Mouse (Mus musculus) intestine, embryonic 14.5 days (tissue): ENCODE measurements around the gene Nup35. TPM values are rescaled to one million over a fixed set of nuclear protein-coding genes. Genes with fewer than 3 reads are reported as not detected.

ENCODE experiments used
- ATAC-seq: fragments of 200-750 bp; cut with Nextera tagmentation; replicated peaks from 2 replicates; pipeline ENCODE4 v1.8.0; 2017; ENCODE audit warnings: low read depth, moderate number of reproducible peaks, moderate TSS enrichment, moderate library complexity; ENCODE audit not compliant: low FRiP score, low TSS enrichment
- DNase-seq: peaks from one replicate; pipeline ENCODE4 v3.0.0-alpha.2; 2018; ENCODE audit warnings: low spot score
- H3K27ac ChIP-seq: fragments of 300-500 bp; sonication (generic); 2 replicates; pipeline ENCODE4 v1.5.1; 2014; ENCODE audit warnings: low read depth, mild to moderate bottlenecking, control low read depth
- H3K27me3 ChIP-seq: fragments of 300-500 bp; sonication (generic); replicated peaks from 2 replicates; pipeline ENCODE4 v1.6.1; 2014; ENCODE audit warnings: low read length, control low read depth; ENCODE audit not compliant: control insufficient read depth, insufficient read depth
- H3K36me3 ChIP-seq: fragments of 300-500 bp; sonication (generic); 2 replicates; pipeline ENCODE4 v1.6.1; 2014; ENCODE audit warnings: low read length, control low read depth; ENCODE audit not compliant: control insufficient read depth, insufficient read depth
- H3K4me1 ChIP-seq: fragments of 300-500 bp; sonication (generic); replicated peaks from 2 replicates; pipeline ENCODE4 v1.6.1; 2014; ENCODE audit warnings: low read length, control low read depth, mixed read lengths; ENCODE audit not compliant: control insufficient read depth, insufficient read depth
- H3K4me2 ChIP-seq: fragments of 300-500 bp; sonication (generic); 2 replicates; pipeline ENCODE4 v1.6.1; 2014; ENCODE audit warnings: low read length
- H3K4me3 ChIP-seq: fragments of 300-500 bp; sonication (generic); 2 replicates; pipeline ENCODE4 v1.5.1; 2014; ENCODE audit warnings: low read depth, low read length, control low read depth, mixed read lengths
- H3K9ac ChIP-seq: fragments of 300-500 bp; sonication (generic); 2 replicates; pipeline ENCODE4 v1.6.1; 2014; ENCODE audit warnings: mild to moderate bottlenecking, low read length
- H3K9me3 ChIP-seq: fragments of 300-500 bp; sonication (generic); 2 replicates; pipeline ENCODE4 v1.6.1; 2016; ENCODE audit warnings: low read length, control low read depth; ENCODE audit not compliant: control insufficient read depth
- WGBS: fragments of 180-500 bp; shearing (Covaris S2); extraction: QIAGEN DNeasy Blood & Tissue Kit; methylation state at CpG from one replicate; pipeline ENCODE4 v1.1.7; 2014; 5-methylcytosine and 5-hydroxymethylcytosine counted together
- polyA plus RNA-seq: library from polyadenylated mRNA; unstranded; fragments of >200 nt; fragmentation: Nextera tagmentation; extraction: Ambion mirVana; gene quantifications from 2 replicates; pipeline ENCODE4 v1.2.1, GENCODE M21; 2014

The Nup35 gene
- polyA plus RNA-seq, 1 experiment from 2014 or later, result 40.9 TPM

- 98% methylated on average over 5 of the region's 5 CpGs for WGBS
- ATAC-seq (no peak), DNase-seq (no peak)
- Histone ChIP-seq H3K9ac (no peak overlapping the region), H3K27ac (no peak overlapping the region), H3K9me3 (no peaks in the 10 kb centered on the region), H3K4me1 (no peaks in the 10 kb centered on the region), H3K4me3 (no peak overlapping the region), H3K36me3 (peaks cover 8% of the 10 kb centered on the region), H3K4me2 (no peak overlapping the region), H3K27me3 (no peaks in the 10 kb centered on the region)
Observed at GRCm38 (mm10) chr2:80667396-80667964, 50.4 kb downstream of the Nup35 start.

- ATAC-seq (no peak), DNase-seq (no peak)
- Histone ChIP-seq H3K4me3 (no peak overlapping the region), H3K4me1 (no peaks in the 10 kb centered on the region), H3K27ac (no peak overlapping the region), H3K36me3 (peaks cover 8% of the 10 kb centered on the region), H3K27me3 (no peaks in the 10 kb centered on the region), H3K9me3 (no peaks in the 10 kb centered on the region), H3K9ac (no peak overlapping the region), H3K4me2 (no peak overlapping the region)
- WGBS, result 78% methylated on average over 11 of the region's 11 CpGs
Observed at GRCm38 (mm10) chr2:80669868-80670666, 53.0 kb downstream of the Nup35 start.

GRCm38 (mm10) chr2:80678803-80679202 is 61.8 kb downstream of the Nup35 start:
- Histone ChIP-seq H3K9ac (no peak overlapping the region), H3K4me1 (no peaks in the 10 kb centered on the region), H3K36me3 (no peaks in the 10 kb centered on the region), H3K27ac (no peak overlapping the region), H3K27me3 (no peaks in the 10 kb centered on the region), H3K9me3 (no peaks in the 10 kb centered on the region), H3K4me3 (no peak overlapping the region), H3K4me2 (no peak overlapping the region)
- DNase-seq (no peak), ATAC-seq (no peak)
- WGBS, result 88% methylated on average over 8 of the region's 8 CpGs

GRCm38 (mm10) chr2:80683727-80684239 is 66.7 kb downstream of the Nup35 start:
- no peak for DNase-seq
- H3K36me3 ChIP-seq, result no peaks in the 10 kb centered on the region
- H3K27me3 ChIP-seq, result no peaks in the 10 kb centered on the region
- no peak overlapping the region for H3K4me3 ChIP-seq
- no peak overlapping the region for H3K4me2 ChIP-seq
- WGBS, result 85% methylated on average over 6 of the region's 6 CpGs
- H3K9me3 ChIP-seq, result no peaks in the 10 kb centered on the region
- ATAC-seq, result no peak
- H3K4me1 ChIP-seq, result no peaks in the 10 kb centered on the region
- H3K27ac ChIP-seq, result no peak overlapping the region
- no peak overlapping the region for H3K9ac ChIP-seq

- H3K27ac ChIP-seq, result no peak overlapping the region
- no peak overlapping the region for H3K4me3 ChIP-seq
- H3K9ac ChIP-seq, result no peak overlapping the region
- no peak for ATAC-seq
- DNase-seq, result no peak
- no peaks in the 10 kb centered on the region for H3K36me3 ChIP-seq
- no peaks in the 10 kb centered on the region for H3K27me3 ChIP-seq
- 75% methylated on average over 6 of the region's 6 CpGs for WGBS
- no peaks in the 10 kb centered on the region for H3K4me1 ChIP-seq
- H3K9me3 ChIP-seq, result no peaks in the 10 kb centered on the region
- H3K4me2 ChIP-seq, result no peak overlapping the region
Observed at GRCm38 (mm10) chr2:80684396-80685071, 67.5 kb downstream of the Nup35 start.

- ATAC-seq, result no peak
- 37% methylated on average over 4 of the region's 4 CpGs for WGBS
Observed at GRCm38 (mm10) chr2:80688261-80688660, 71.2 kb downstream of the Nup35 start.

GRCm38 (mm10) chr2:80707429-80707828 is 90.4 kb downstream of the Nup35 start:
- Histone ChIP-seq H3K9me3 (no peaks in the 10 kb centered on the region), H3K27me3 (no peaks in the 10 kb centered on the region), H3K27ac (no peak overlapping the region), H3K4me2 (no peak overlapping the region), H3K4me1 (no peaks in the 10 kb centered on the region), H3K4me3 (no peak overlapping the region), H3K9ac (no peak overlapping the region), H3K36me3 (no peaks in the 10 kb centered on the region)
- ATAC-seq (no peak), DNase-seq (no peak)
- 57% methylated on average over 1 of the region's 1 CpGs for WGBS

More at GRCm38 (mm10) chr2:80688261-80688660, 71.2 kb downstream of the Nup35 start:
- no peak overlapping the region for H3K4me3 ChIP-seq
- no peak overlapping the region for H3K9ac ChIP-seq
- no peaks in the 10 kb centered on the region for H3K9me3 ChIP-seq
- no peaks in the 10 kb centered on the region for H3K4me1 ChIP-seq
- H3K27ac ChIP-seq, result no peak overlapping the region
- no peaks in the 10 kb centered on the region for H3K36me3 ChIP-seq
- H3K27me3 ChIP-seq, result no peaks in the 10 kb centered on the region
- DNase-seq, result no peak
- H3K4me2 ChIP-seq, result no peak overlapping the region
